Mouse (Mus musculus) urinary bladder, adult 18-20 months (tissue): ENCODE data around the gene Gm16513.
"Not testable (repeated sequence)": the region's sequence is repeated elsewhere in the genome, so short reads cannot be mapped to it uniquely, and the experiment has no call there.

Experiments
- DNase-seq, 2 experiments: peaks; one replicate each; pipeline ENCODE4 v3.0.0; 2022; ENCODE audit warnings: low spot score in 2 of 2, mixed read lengths in 2 of 2

The Gm16513 gene

GRCm38 (mm10) chr5:95182324-95182723, at the start of gene Gm16513:
Gene Gm16513 (plus strand): TSS chr5:95182624.
- not testable (repeated sequence) for DNase-seq
